Mouse (Mus musculus) small intestine, adult 2 months (tissue): ENCODE measurements around the gene Shroom1.
A peak's percentile ranks its signal among the peaks of the same experiment; 100 is the strongest.

Experiments used
- CTCF ChIP-seq: fragments of 200-500 bp; IDR thresholded peaks from 2 replicates; pipeline ENCODE4 v1.5.1; 2012; ENCODE audit warnings: low read depth, mild to moderate bottlenecking, control low read depth, inconsistent platforms, low read length, moderate library complexity, mixed read lengths; ENCODE audit not compliant: insufficient replicate concordance, insufficient read length; ENCODE audit errors: extremely low read depth
- POLR2A ChIP-seq: fragments of 200-500 bp; IDR thresholded peaks from 2 replicates; pipeline ENCODE4 v1.6.1; 2012; ENCODE audit warnings: low read depth, mild to moderate bottlenecking, control low read depth, inconsistent platforms, low read length, moderate library complexity

DNA sequence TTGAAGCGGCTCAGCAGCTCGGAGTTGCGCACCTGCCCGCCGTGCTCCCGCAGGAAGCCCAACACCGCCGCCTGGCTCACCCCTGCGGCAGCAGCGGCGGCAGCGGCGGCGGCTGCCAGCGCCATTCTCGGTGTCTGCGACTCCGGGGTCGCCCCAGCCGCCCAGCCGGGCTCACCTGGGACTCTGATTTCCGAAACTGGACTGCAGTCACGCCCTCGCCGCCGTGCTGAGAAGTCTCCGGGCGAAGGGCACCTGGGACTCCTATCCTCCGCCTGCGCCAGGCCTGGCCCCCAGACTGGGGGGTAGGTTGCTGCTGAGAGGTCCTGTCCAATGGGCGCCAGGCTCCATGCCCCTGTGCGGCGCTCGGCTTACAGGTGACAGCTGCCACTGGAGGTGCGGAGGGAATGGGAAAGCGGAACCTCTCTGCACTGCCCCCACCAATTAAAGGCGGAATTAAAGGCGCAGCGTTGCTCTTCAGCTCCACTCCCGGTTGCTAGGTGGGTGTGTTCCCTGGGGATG is 22.8 kb downstream of the Shroom1 start, which contains the start of the genes Gm9945 and Sowaha:
- TF ChIP-seq CTCF (0 out of 2 replicates have a peak, but pooled peaks have one; percentile 9), POLR2A (peak; percentile 51; the same call in 1 of the 2 replicates)
